Mouse (Mus musculus) spleen, adult 2 months (tissue): ENCODE data around the gene Epha1. TPM values are rescaled to one million over a fixed set of nuclear protein-coding genes. Genes with fewer than 3 reads are reported as not detected.

Experiments
- DNase-seq, 2 experiments: peaks; one replicate each; pipeline versions ENCODE4 v3.0.0 to v3.0.0-alpha.2; 2012 to 2021; ENCODE audit warnings: low spot score in 2 of 2, low read depth in 1 of 2
- H3K27ac ChIP-seq: fragments of 200-500 bp; 2 replicates; pipeline ENCODE4 v1.5.1; 2012; ENCODE audit warnings: low read length, inconsistent platforms; ENCODE audit not compliant: insufficient read depth
- H3K27me3 ChIP-seq: fragments of 200-500 bp; 2 replicates; pipeline ENCODE4 v1.6.1; 2012; ENCODE audit warnings: mild to moderate bottlenecking, moderate library complexity, low read length, inconsistent platforms; ENCODE audit not compliant: control insufficient read depth, insufficient read depth
- H3K36me3 ChIP-seq: fragments of 200-500 bp; 2 replicates; pipeline ENCODE4 v1.6.1; 2012; ENCODE audit warnings: mild to moderate bottlenecking, low read length, inconsistent platforms; ENCODE audit not compliant: control insufficient read depth, insufficient read depth
- H3K4me1 ChIP-seq: fragments of 200-500 bp; 2 replicates; pipeline ENCODE4 v1.6.1; 2011; ENCODE audit warnings: inconsistent platforms; ENCODE audit not compliant: control insufficient read depth, insufficient read depth, insufficient read length
- H3K4me3 ChIP-seq: fragments of 200-500 bp; 2 replicates; pipeline ENCODE4 v1.5.1; 2011; ENCODE audit warnings: mild to moderate bottlenecking, inconsistent platforms; ENCODE audit not compliant: insufficient read depth, insufficient read length; ENCODE audit errors: extremely low read depth
- CTCF ChIP-seq: fragments of 200-500 bp; IDR thresholded peaks from 2 replicates; pipeline ENCODE4 v1.5.1; 2011; ENCODE audit warnings: mild to moderate bottlenecking, inconsistent platforms; ENCODE audit not compliant: insufficient read depth, insufficient read length, insufficient replicate concordance; ENCODE audit errors: extremely low read depth
- POLR2A ChIP-seq: fragments of 200-500 bp; IDR thresholded peaks from 2 replicates; pipeline ENCODE4 v1.6.1; 2011; ENCODE audit warnings: low read depth, low read length, inconsistent platforms
- WGBS: fragments of 180-500 bp; shearing (Covaris S2); methylation state at CpG from one replicate; pipeline ENCODE4 v1.1.7; 2018; 5-methylcytosine and 5-hydroxymethylcytosine counted together
- polyA plus RNA-seq: library from polyadenylated mRNA; depleted of rRNA; stranded (reverse); fragments of >200 nt; gene quantifications from 2 replicates; pipeline ENCODE4 v1.2.3, GENCODE M21; 2012

Gene Epha1
- polyA plus RNA-seq, 1 experiment = 0.19 TPM

DNA sequence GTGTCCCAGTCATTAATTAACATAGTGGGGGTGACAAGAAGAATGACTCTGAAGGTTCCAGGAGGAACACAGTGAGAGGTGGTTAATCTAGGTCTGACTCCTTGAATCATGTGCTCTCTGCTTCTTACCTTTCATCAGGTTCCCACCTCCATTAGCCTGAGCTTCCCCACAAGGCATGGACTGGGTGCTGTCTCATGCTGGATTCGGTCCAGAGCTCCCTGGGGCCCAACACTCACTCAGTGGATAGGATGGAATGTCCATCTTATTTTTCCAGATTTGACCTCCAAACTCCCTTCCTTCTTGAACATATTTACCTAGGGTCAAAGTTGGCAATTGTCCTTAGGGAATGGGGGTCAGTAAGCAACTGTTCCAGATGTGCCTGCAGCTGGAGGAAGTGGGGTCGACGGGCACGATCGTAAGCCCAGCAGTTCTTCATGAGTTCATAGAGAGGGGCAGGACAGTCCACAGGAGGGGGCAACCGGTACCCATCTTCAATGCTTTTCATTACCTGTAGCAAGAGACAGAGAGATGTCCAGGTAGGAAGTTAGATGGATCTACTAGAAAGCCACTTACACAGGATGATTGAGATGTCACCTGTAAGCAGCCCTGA is 12.7 kb downstream of the Epha1 start:
- peaks cover 28% of the 10 kb centered on the region for H3K36me3 ChIP-seq
- DNase-seq = no peak
- H3K27me3 ChIP-seq = no peaks in the 10 kb centered on the region
- no peaks in the 10 kb centered on the region for H3K4me1 ChIP-seq
- no peak overlapping the region for H3K4me3 ChIP-seq
- no peak for TF ChIP-seq POLR2A
- TF ChIP-seq CTCF = no peak
- 87% methylated on average over 6 of the region's 6 CpGs for WGBS
- no peak overlapping the region for H3K27ac ChIP-seq

DNA sequence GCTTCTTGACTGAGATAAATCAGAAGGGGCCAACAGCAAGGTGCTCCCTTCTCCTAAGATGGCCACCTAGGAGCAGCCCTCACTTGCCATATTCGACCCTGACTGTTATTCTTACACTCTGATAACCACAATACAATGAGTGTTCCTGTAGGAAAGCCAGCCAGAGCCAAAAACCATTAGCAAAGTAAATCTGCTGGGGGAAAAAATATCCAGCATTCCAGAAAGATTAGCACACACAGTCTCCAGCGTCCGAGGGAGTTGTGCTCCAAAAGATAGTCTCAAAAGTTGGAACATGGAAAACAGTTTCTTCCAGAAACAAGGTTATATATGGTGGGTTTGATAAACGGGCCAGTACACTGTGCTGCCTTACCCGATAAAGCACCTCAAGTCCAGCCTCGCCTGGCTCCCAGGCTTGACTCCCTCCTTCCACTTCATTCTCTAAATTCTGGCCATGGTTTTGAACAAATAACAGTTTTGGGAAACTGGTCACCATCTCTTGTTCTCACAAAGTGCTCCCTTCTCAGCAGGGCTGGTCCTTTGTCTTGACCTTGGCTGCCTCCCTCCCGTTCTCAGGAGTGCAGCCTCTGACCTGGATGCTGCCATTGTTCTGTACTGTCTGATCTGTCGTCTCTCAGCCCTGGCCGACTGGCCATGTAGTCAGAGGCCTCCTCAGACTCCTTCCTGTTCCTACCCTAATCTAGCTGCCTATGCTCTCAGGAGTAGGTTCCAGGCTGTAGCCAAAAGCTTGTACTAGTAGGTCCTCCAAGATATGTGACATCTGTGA is 13.5 kb downstream of the Epha1 start:
- H3K27ac ChIP-seq = no peak overlapping the region
- 83% methylated on average over 9 of the region's 9 CpGs for WGBS
- H3K4me3 ChIP-seq = no peak overlapping the region

DNA sequence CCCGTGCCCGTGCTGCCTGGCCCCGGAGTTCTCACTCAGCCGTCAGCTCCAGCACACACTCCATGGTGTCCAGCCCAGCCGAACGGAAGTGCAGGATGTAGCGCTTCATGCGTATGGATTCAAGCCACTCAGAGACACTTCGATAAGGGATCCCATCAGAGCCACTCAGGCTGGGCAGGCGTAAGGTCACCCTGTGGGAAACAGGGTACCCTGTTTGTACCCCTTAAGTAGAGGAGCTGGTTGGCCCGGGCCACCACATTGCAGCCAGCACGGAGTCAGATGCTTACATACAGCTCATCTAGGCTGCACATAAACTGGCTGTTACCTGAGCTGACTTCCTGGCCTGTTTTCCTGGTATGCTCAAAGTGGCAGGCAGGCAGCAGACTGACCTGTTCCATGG is 14.2 kb downstream of the Epha1 start:
- no peak for DNase-seq
- H3K36me3 ChIP-seq = peaks cover 28% of the 10 kb centered on the region
- TF ChIP-seq CTCF = no peak
- WGBS = 88% methylated on average over 12 of the region's 12 CpGs
- H3K27ac ChIP-seq = no peak overlapping the region
- peaks cover 2% of the 10 kb centered on the region; the same call in 1 of the 2 replicates for H3K4me1 ChIP-seq
- H3K27me3 ChIP-seq = no peaks in the 10 kb centered on the region
- H3K4me3 ChIP-seq = no peak overlapping the region

More for the DNA sequence above, 13.5 kb downstream of the Epha1 start:
- peaks cover 28% of the 10 kb centered on the region for H3K36me3 ChIP-seq
- TF ChIP-seq POLR2A (no peak), CTCF (no peak)
- DNase-seq = no peak
- H3K4me1 ChIP-seq = no peaks in the 10 kb centered on the region
- no peaks in the 10 kb centered on the region for H3K27me3 ChIP-seq

DNA sequence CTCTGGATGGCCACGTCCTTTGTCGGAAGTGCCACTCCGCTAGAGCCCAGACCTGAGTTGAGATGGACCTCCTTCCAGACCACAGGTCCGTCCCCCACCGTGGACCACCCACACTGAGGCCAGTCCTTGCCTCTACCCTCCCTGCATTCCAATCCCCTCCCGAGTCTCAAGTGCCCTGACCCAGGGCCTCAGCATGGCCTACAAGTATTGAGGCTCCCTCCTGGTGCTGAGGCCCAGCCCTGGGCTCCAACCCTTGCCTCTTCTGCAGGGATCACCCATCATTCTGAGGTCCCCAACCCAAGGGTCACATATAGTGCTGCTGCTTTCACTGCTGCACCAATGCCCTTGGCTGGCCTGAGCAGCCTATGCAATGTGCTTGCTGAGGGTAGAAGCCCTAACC is 15.2 kb downstream of the Epha1 start:
- Histone ChIP-seq H3K27ac (no peak overlapping the region), H3K27me3 (no peaks in the 10 kb centered on the region), H3K4me1 (peaks cover 9% of the 10 kb centered on the region; the same call in 1 of the 2 replicates), H3K4me3 (no peak overlapping the region), H3K36me3 (peaks cover 28% of the 10 kb centered on the region)
- TF ChIP-seq POLR2A = no peak
- no peak for TF ChIP-seq CTCF
- DNase-seq = no peak
- 89% methylated on average over 6 of the region's 6 CpGs for WGBS

DNA sequence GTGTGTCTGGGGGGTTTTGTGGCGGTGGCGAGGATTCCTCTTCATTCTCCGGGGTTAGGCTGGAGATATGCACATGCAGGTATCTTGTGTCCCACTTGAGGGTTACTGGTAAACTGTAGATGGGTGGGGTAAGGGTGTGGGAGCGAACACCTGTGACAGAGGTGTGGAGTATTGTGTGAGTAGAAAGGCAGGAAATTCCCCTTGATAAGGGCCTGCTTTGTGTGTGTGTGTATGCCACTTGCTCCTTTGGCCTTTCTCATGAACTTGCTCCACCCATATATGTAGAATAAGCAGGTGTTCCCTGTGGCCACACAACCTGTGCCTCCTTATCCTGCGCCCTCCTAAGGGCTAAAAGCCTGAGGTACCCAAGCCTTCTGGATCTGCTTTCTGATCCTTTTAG is 16.2 kb downstream of the Epha1 start:
- DNase-seq = no peak
- TF ChIP-seq CTCF (no peak), POLR2A (no peak)
- Histone ChIP-seq H3K36me3 (peaks cover 28% of the 10 kb centered on the region), H3K4me3 (no peak overlapping the region), H3K27ac (no peak overlapping the region), H3K27me3 (no peaks in the 10 kb centered on the region), H3K4me1 (peaks cover 11% of the 10 kb centered on the region; the same call in 1 of the 2 replicates)
- WGBS = 93% methylated on average over 5 of the region's 5 CpGs

DNA sequence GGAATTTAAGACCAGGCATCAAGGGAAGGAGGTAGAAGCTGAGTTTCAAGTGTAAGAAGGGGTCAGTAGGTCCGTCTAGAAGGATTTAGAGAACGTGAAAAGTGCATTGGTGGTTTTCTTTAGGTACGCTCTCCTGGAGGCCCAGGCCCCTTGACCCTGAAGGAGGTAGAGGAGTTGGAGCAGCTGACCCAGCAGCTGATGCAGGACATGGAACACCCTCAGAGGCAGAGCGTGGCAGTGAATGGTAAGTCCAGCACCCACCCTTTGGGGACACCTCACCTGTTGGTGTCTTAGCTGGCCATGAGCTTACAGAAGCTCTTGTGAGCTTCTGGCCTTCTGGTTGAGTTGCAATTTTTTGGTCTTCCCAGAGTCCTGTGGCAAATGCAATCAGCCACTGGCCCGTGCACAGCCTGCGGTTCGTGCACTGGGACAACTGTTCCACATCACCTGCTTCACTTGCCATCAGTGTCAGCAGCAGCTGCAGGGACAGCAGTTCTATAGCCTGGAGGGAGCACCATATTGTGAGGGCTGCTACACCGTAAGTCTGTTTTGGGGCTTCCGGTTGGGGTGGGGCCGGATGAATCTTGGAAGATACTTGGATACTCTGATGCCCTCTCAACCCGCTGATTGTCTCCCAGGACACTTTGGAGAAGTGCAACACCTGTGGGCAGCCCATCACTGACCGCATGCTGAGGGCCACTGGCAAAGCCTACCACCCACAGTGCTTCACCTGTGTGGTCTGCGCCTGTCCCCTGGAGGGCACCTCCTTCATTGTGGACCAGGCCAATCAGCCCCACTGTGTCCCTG is 17.1 kb downstream of the Epha1 start:
- DNase-seq = no peak
- Histone ChIP-seq H3K4me3 (no peak overlapping the region), H3K36me3 (peaks cover 26% of the 10 kb centered on the region), H3K27ac (no peak overlapping the region), H3K4me1 (peaks cover 16% of the 10 kb centered on the region; the same call in 1 of the 2 replicates), H3K27me3 (no peaks in the 10 kb centered on the region)
- TF ChIP-seq POLR2A (no peak), CTCF (no peak)
- 92% methylated on average over 13 of the region's 13 CpGs for WGBS

DNA sequence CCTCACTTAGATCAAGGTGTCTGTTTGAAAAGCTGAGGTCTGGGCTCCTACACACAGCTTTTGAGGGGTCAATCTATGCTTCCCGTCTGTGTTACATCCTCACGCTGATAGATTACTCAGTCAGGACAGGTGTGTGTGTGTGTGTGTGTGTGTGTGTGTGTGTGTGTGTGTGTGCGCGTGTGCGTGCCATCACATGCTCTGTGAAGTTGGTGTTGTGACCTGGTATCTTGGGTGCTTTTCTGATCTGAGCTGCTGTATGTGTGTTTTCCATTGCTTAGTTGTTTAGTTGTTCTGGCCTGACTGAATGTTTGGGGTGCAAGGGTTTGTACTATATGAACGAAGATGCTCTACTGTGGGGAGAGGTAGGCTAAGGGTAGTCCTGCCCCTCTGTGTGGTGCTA is 17.7 kb downstream of the Epha1 start:
- DNase-seq = no peak
- H3K36me3 ChIP-seq = peaks cover 26% of the 10 kb centered on the region
- H3K27me3 ChIP-seq = no peaks in the 10 kb centered on the region
- 84% methylated on average over 6 of the region's 6 CpGs for WGBS
- H3K4me3 ChIP-seq = no peak overlapping the region
- TF ChIP-seq POLR2A (no peak), CTCF (no peak)
- peaks cover 21% of the 10 kb centered on the region; the same call in 1 of the 2 replicates for H3K4me1 ChIP-seq
- H3K27ac ChIP-seq = no peak overlapping the region
